Mouse (Mus musculus) forebrain, embryonic 15.5 days (tissue): ENCODE measurements around the gene Radil. TPM values are rescaled to one million over a fixed set of nuclear protein-coding genes. Genes with fewer than 3 reads are reported as not detected.

Experiments used
- ATAC-seq: fragments of 200-750 bp; cut with Nextera tagmentation; replicated peaks from 2 replicates; pipeline ENCODE4 v1.8.0; 2017; ENCODE audit warnings: mild to moderate bottlenecking, moderate TSS enrichment, moderate library complexity
- H3K27ac ChIP-seq: fragments of 300-500 bp; sonication (generic); replicated peaks from 2 replicates; pipeline ENCODE4 v1.5.1; 2015; ENCODE audit warnings: mild to moderate bottlenecking, inconsistent platforms
- H3K27me3 ChIP-seq: fragments of 300-500 bp; sonication (generic); 2 replicates; pipeline ENCODE4 v1.6.1; 2015; ENCODE audit warnings: inconsistent platforms
- H3K36me3 ChIP-seq: fragments of 300-500 bp; sonication (generic); 2 replicates; pipeline ENCODE4 v1.6.1; 2015; ENCODE audit warnings: mild to moderate bottlenecking, inconsistent platforms
- H3K4me1 ChIP-seq: fragments of 300-500 bp; sonication (generic); 2 replicates; pipeline ENCODE4 v1.6.1; 2015; ENCODE audit warnings: inconsistent platforms
- H3K4me2 ChIP-seq: fragments of 300-500 bp; sonication (generic); replicated peaks from 2 replicates; pipeline ENCODE4 v1.6.1; 2015; ENCODE audit warnings: mild to moderate bottlenecking, inconsistent platforms
- H3K4me3 ChIP-seq: fragments of 300-500 bp; sonication (generic); 2 replicates; pipeline ENCODE4 v1.5.1; 2015; ENCODE audit warnings: mild to moderate bottlenecking, inconsistent platforms
- H3K9ac ChIP-seq: fragments of 300-500 bp; sonication (generic); replicated peaks from 2 replicates; pipeline ENCODE4 v1.6.1; 2015; ENCODE audit warnings: mild to moderate bottlenecking, inconsistent platforms
- H3K9me3 ChIP-seq: fragments of 300-500 bp; sonication (generic); 2 replicates; pipeline ENCODE4 v1.6.1; 2016; ENCODE audit warnings: inconsistent platforms
- WGBS: fragments of 180-500 bp; shearing (Covaris S2); methylation state at CpG from one replicate; pipeline ENCODE4 v1.1.7; 2015; ENCODE audit warnings: mixed read lengths; 5-methylcytosine and 5-hydroxymethylcytosine counted together
- polyA plus RNA-seq: library from polyadenylated mRNA; unstranded; fragments of >200 nt; fragmentation: Nextera tagmentation; extraction: Ambion mirVana; gene quantifications from 2 replicates; pipeline ENCODE4 v1.2.1, GENCODE M21; 2015

The Radil gene
- polyA plus RNA-seq, 1 experiment from 2014 or later: 11.0 TPM

- ATAC-seq: peak; percentile 86
- Histone ChIP-seq H3K27me3 (no peaks in the 10 kb centered on the region), H3K9ac (0 out of 2 replicates have a peak overlapping the region, but pooled peaks have one; percentile 19), H3K9me3 (no peaks in the 10 kb centered on the region), H3K27ac (peak overlapping the region; percentile 53; the same call in 1 of the 2 replicates), H3K4me2 (peak overlapping the region; percentile 49), H3K4me3 (peak overlapping the region; percentile 24), H3K4me1 (peaks cover 28% of the 10 kb centered on the region), H3K36me3 (peaks cover 7% of the 10 kb centered on the region; the same call in 1 of the 2 replicates)
- under 1% methylated on average over 18 of the region's 19 CpGs for WGBS
These were observed 110.3 kb downstream of the Radil start for GRCm38 (mm10) chr5:142440451-142441147.

DNA sequence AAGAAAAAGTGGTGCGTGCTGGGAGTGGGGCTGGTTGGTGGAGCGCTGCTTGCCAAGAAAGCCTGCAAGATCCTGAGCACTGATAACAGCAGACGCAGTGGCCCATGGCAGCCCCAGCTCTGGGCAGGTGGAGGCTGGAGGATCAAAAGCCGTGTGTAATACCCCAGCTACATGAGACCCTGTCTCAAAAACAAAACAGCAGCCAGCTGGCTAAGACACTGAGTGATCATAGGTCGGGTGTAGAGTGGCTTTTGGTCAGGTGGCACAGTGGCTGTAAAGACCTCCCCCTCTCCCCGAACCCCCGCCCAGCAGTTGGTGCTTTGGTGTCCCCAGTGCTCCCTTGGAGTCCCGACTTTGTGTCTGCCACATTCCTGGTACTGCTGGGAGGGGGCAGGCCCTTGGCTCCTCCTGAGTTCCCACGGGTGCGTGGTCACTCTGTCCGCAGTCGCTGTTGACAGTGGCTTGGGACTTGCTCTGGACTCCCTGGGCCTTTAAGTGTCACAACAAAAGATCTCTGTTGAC lies 110.9 kb downstream of the Radil start:
- ATAC-seq: peak; percentile 60
- H3K4me2 ChIP-seq: peak overlapping the region; percentile 49
- peak overlapping the region; percentile 53 for H3K27ac ChIP-seq
- H3K9me3 ChIP-seq: no peaks in the 10 kb centered on the region
- WGBS: 1% methylated on average over 12 of the region's 12 CpGs
- H3K4me3 ChIP-seq: peak overlapping the region; percentile 24
- H3K27me3 ChIP-seq: no peaks in the 10 kb centered on the region
- 0 out of 2 replicates have a peak overlapping the region, but pooled peaks have one; percentile 19 for H3K9ac ChIP-seq
- H3K4me1 ChIP-seq: peaks cover 23% of the 10 kb centered on the region
- peaks cover 11% of the 10 kb centered on the region for H3K36me3 ChIP-seq

- H3K4me3 ChIP-seq: no peak overlapping the region
- no peaks in the 10 kb centered on the region for H3K9me3 ChIP-seq
- H3K4me1 ChIP-seq: peaks cover 30% of the 10 kb centered on the region
- no peak overlapping the region for H3K4me2 ChIP-seq
- peaks cover 11% of the 10 kb centered on the region for H3K36me3 ChIP-seq
- ATAC-seq: no peak
- no peak overlapping the region for H3K27ac ChIP-seq
- H3K27me3 ChIP-seq: no peaks in the 10 kb centered on the region
- H3K9ac ChIP-seq: no peak overlapping the region
- WGBS: 86% methylated on average over 16 of the region's 16 CpGs
These were observed 112.4 kb downstream of the Radil start for GRCm38 (mm10) chr5:142438380-142438938.

DNA sequence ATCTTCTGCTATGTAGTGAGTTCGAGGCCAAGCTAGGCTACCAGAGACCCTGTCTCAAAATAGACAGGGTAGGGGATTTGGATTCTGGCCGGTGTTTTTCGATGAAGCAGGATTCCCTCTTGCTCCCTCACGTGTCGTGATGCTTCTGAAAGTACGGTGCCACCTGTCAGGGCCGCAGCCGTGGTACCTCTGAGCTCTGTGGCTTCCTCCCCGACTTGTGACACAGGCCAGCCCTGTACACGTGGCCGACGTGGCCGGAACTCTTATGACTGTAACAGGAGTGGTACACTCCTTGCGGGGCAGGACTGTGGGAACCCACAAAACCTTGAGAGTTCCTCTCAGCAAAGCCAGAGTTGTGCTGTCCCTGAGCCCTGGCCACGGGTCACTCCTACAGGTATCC lies 115.2 kb downstream of the Radil start:
- no peak overlapping the region for H3K27ac ChIP-seq
- H3K27me3 ChIP-seq: no peaks in the 10 kb centered on the region
- WGBS: 97% methylated on average over 15 of the region's 15 CpGs
- no peak overlapping the region for H3K9ac ChIP-seq
- H3K36me3 ChIP-seq: peaks cover 11% of the 10 kb centered on the region
- H3K9me3 ChIP-seq: no peaks in the 10 kb centered on the region
- H3K4me3 ChIP-seq: no peak overlapping the region
- H3K4me1 ChIP-seq: peaks cover 24% of the 10 kb centered on the region
- no peak overlapping the region for H3K4me2 ChIP-seq
- ATAC-seq: no peak

Other genes with a start within 250 kb of the Radil start
- 3.9 TPM in 2 replicates for gene Foxk1, start 149.6 kb downstream of the Radil start, polyA plus RNA-seq
- gene Ap5z1, start 87.2 kb downstream of the Radil start, polyA plus RNA-seq: 15.0 and 15.1 TPM in 2 replicates
- gene Papolb, start 21.0 kb downstream of the Radil start, polyA plus RNA-seq: 0.08 and 0.15 TPM in 2 replicates
- 76.8 and 79.9 TPM in 2 replicates for gene Mmd2, start 57.7 kb upstream of the Radil start, polyA plus RNA-seq
- 48.8 and 51.0 TPM in 2 replicates for gene Wipi2, start 76.6 kb upstream of the Radil start, polyA plus RNA-seq
- gene Slc29a4, start 141.4 kb upstream of the Radil start, polyA plus RNA-seq: 82.8 and 85.4 TPM in 2 replicates